Mouse (Mus musculus) mouse embryonic stem cell (cell line): ENCODE data around the gene Olfr172.

Experiments used
- in situ Hi-C, 2 experiments: fragments of 300-500 bp; cut with MboI; formaldehyde crosslinking; loops; 1 replicate in 1 of 2; 3 replicates in 1 of 2; pipeline ENCODE4 v1.14.3; 2019 to 2020; ENCODE audit warnings: low sequenced_read_pairs in 2 of 2, low pct_unique_long_range_greater_than_20kb in 1 of 2, mixed read lengths in 1 of 2; ENCODE audit not compliant: unreplicated experiment in 1 of 2

Gene Olfr172

GRCm38 (mm10) chr16:58763076-58763475, at the start of gene Olfr172:
Gene Olfr172, minus strand, starts transcription at chr16:58763176.
- in situ Hi-C loops, result no loop called here

- in situ Hi-C loops, result loop anchor here in 1 of 2 experiments (25.0 kb wide), 1 partner anchor 562 kb away; the partner anchor contains the start of gene Olfr209
Observed at GRCm38 (mm10) chr16:58800168-58800567, 37.2 kb upstream of the Olfr172 start, which contains the start of gene Olfr173. Gene Olfr173, minus strand, starts transcription at chr16:58800268.

DNA sequence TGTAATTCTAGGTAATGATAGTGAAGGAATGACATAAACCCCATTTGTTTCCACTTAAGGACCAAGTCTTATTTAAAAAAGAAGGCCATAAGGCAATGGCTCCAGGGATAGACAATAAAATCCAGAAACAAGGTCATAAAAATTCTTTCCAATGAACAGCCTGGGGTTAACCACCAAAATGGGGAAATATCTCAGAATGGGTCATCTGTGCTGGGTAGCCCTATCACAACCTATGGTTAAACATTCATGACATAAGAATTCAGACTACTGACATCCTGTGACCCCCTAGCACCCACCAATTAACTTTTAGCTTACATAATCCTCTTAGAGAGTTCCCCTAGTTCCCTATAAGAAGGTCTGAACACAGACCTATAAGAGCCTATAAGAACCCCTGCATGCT, 6.8 kb downstream of the Olfr172 start:
- in situ Hi-C loops, result no loop called here

DNA sequence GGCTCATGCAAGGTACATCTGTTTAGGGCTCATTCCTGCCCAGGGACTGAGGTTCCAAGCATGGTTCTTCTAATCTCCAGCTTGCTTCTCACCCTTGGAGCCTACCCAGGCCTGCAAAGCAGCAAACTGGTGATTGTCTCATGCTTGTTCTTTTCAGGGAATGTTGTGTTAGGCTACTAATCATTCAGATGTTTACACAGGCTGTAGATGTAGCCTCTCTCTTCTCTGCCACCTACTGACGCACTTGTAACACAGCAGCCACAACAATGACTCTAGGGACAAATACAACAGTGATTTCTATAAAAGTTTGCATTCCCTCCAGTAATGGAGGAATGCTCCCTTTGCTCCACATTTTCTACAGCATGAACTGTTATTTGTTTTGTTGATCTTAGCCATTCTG, 11.7 kb downstream of the Olfr172 start:
- in situ Hi-C loops, result no loop called here

GRCm38 (mm10) chr16:58746715-58747114, 16.3 kb downstream of the Olfr172 start:
- in situ Hi-C loops, result no loop called here

- in situ Hi-C loops, result no loop called here
Observed at GRCm38 (mm10) chr16:58740751-58741150, 22.2 kb downstream of the Olfr172 start.

DNA sequence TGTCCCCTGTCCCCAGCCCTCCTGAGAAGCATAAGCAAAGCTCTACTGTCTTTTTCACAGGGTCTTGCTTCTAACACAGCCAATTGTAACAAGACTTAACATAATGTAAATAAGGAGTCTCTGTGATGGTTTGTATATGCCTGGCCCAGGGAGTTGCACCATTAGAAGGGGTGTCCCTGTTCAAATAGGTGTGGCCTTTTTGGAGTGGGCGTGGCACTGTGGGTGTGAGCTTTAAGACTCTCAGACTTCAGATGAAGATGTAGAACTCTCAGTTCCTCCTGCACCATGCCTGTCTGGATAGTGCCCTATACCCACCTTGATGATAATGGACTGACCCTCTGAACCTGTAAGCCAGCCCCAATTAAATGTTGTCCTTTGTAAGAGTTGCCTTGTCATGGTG, 24.2 kb downstream of the Olfr172 start:
- in situ Hi-C loops, result no loop called here

DNA sequence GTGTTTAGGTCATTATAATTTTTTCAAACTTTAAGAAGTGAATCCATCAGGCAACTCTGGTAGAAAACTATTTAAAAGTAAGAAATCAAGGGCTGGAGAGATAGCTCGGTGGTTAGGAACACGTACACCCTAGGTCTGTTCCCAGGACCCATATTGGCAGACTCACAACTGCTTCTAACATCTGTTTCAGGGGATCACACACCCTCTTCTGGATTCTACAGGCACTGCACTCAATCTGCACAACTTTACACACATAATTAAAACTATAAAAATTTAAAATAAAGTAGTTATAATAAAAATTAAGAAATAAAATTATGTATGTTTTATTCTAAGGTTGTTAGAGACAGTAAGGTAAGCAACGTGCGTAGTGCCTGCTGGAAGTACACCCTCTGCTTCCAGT, 24.8 kb downstream of the Olfr172 start:
- in situ Hi-C loops, result no loop called here

DNA sequence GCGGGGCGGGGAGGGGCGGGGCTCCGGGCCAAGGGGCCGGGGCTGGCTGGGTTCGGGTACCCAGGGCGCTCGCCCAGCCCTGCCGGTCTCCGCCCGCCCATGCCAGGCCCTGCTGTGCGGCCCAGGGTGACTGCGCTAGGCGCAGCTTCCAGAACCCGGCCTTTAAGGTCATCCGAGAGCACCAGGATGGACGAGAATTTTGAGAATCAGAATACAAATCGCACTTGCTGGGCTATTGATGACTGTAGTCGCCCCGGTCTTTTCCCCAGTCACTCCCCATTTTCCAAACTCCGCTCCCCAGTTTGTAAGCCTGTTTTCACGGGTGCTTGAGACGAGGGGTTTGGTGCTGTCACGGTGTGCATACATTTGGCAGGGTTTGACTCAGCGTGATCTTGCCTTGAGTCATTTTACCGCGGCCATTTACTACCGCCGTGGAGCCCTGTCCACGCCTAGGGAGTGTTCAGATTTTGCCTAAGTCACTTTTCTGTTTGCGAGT, 34.8 kb downstream of the Olfr172 start:
- in situ Hi-C loops, result no loop called here

DNA sequence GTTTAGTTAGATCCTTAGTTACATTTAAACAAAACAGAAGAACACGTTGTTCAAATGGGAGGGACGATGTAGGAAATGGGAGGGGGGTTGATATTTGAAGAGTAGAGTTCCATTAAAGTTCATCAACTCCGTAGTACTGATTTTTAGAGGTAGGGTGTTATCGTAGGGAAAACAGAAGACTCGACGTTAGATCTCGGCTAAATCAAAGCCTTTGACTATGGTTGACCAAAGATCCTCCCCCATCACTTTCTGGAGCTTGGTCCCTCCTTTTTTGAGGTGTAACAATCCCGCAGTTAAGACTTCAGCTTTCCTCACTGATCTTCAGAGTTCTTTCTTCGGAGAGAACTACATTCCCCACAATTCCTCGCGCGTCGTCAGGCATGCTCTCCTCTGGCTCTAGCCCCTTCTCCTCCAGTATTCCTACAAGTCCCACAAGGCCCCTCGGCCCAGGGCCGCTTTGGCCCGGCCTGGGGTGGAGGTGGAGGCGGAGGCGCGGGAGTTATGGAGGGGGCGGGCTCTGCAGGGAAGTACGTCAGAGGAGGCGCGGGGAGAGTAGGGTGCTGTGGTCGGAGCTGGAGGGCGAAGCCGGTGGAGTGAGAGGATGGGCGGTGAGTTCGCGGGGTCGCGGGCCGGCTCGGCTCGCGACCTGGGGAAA, 35.4 kb downstream of the Olfr172 start, which contains the start of gene Cldnd1:
Cldnd1 (plus strand) TSS at position 434 of the 655 bp plus-strand sequence.
- in situ Hi-C loops, result no loop called here

GRCm38 (mm10) chr16:58726680-58727476, 36.1 kb downstream of the Olfr172 start:
- in situ Hi-C loops, result no loop called here

GRCm38 (mm10) chr16:58722292-58722691, 40.7 kb downstream of the Olfr172 start:
- in situ Hi-C loops, result no loop called here

DNA sequence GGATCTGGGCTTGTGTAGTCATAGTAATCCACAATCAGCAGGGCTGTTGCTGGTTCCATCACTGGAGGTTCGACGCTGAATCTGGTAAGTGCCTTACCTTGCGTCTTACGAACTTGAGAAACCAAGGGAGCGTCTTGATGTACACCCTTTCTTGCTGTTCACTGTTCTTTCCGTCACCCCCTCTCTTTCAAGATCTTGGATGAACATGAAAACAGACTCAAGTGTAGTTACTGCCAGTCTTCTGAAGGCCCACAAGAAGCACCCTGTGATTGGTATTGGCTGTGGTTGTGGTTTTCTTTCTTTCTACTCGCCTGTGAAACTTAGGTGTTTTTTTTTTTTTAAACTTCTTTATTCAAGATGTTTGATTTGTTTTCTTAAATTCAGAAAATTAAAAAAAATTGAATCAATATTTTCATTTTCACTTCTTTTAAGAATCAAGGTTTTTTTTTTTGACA, 44.3 kb downstream of the Olfr172 start, which contains the start of gene Gpr15:
Gpr15 (minus strand) TSS at position 405 of the 455 bp plus-strand sequence.
- in situ Hi-C loops, result no loop called here

- in situ Hi-C loops, result no loop called here
Observed at GRCm38 (mm10) chr16:58715018-58715417, 48.0 kb downstream of the Olfr172 start.

GRCm38 (mm10) chr16:58713128-58713527, 49.8 kb downstream of the Olfr172 start:
- in situ Hi-C loops, result no loop called here

DNA sequence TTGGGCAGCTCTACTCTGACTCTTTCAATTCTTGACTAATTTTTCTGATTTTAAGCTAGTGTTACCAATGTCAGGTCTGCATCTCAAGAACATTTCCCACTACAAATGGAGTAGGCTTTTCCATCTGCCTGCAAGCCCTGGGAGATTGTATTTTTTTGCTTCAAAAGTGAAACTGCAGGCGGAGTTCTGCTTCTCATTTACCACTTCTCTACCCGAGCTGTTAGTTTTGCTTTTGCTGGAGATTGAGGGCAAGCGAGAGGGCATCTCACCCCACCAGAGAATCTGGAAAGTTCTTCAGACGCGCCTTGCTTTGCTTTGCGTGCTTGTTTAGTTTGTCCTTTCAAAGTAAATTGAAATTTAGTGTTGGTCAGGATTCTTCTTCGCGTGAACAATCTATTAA, 50.8 kb downstream of the Olfr172 start:
- in situ Hi-C loops, result no loop called here
